Mouse (Mus musculus): ENCODE data around the gene Lyrm1.

Gene Lyrm1

DNA sequence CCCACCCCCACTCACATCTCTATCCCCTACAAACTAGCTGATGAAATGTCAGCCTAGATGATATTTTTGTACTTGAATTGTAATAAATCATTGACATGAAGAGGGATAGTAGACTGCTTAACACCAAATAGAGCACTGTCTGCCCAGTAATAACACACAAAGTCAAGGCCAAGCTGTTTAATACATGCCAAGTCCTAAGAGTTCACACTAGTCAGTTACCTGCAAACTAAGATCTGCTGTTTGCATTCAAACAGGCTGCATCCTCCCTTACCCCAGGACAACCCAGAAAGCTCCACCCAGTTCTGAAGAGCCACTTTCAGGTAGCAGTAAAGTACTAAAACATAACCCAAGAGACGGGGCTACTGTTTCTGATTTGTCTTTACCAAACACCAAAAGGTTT, 3.5 kb upstream of the Lyrm1 start:
- no peak for DNase-seq (ENCODE audit: low spot score)

DNA sequence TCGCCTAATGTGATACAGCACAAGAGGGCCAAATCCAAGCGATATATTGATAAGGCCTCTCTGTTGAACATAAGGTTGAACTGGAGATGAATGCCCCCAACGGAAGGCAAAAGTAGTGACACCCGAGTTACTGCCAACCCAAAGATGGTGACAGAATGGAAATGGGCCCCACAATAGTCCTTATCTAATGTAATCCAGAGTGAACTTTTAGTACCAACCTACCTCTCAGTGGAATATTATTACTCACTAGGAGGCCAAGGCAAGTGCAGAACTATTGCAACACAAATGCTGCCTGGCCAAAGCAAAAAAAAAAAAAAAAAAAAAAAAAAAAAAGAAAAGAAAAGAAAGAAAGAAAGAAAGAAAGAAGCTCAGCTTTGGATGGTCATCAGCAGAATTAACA, 2.9 kb upstream of the Lyrm1 start:
- no peak for DNase-seq (ENCODE audit: low spot score)

DNA sequence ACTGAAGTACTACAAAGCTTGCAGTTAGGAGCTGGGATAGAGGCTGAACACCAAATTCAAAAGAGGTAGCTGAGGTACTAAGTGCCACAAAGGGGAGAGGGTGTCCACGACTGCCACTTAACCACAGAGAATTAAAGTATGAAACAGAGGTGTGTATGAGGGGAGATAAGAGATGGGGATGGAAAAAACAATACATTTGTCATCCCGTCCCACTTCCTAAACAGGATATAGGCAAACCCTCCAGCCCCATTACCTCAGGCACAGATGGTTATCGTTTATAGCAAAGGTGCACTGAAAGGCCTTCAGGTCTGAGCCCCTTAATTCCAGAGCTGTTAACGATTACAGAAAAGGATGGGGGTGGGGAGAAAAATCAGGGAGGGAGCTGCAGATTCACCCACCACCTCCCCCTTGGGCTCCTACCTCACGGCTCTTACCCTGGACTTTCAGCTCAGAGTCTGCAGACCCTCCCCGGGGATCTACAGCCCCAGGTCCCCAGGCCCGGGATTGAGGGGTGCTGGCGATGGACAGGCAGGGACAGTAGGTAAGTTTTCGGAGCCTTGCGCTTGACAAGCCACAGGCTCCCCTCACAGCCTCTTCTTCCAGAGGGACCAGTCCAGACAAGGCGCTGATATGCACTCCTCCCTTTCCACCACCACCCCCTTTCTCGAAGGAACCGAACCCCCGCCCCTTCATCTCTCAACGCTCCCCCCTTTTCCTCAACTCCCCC, 680 bp upstream of the Lyrm1 start:
- DNase-seq (ENCODE audit: low spot score): no peak

DNA sequence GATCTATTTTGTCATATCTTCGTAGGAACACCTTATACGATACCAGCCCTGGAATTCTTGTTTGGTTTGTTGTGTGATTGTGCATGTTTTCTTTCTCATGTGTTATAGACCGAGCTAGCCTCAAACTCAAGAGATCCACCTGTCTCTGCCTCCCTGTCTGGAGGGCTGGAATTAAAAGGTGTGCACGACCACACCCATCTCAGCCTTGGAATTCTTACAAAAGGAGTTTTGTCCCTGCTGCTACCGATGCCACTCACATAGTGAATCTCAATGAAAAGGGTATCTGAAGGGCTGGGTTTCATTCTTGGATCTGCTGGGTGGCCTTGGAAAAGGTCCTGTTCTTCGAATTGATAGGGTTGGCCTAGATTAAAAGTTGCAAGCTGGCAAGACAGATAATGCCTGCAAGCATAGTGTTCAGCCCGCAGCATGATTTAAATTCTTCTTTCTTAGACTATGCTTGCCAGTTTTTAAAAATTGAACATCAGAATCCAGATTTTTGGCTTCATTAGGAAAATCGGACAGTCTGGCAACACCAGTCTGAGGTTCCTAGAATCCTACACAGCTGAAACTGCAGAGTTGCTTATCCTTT, 2.0 kb downstream of the Lyrm1 start:
- no peak for DNase-seq (ENCODE audit: low spot score)

DNA sequence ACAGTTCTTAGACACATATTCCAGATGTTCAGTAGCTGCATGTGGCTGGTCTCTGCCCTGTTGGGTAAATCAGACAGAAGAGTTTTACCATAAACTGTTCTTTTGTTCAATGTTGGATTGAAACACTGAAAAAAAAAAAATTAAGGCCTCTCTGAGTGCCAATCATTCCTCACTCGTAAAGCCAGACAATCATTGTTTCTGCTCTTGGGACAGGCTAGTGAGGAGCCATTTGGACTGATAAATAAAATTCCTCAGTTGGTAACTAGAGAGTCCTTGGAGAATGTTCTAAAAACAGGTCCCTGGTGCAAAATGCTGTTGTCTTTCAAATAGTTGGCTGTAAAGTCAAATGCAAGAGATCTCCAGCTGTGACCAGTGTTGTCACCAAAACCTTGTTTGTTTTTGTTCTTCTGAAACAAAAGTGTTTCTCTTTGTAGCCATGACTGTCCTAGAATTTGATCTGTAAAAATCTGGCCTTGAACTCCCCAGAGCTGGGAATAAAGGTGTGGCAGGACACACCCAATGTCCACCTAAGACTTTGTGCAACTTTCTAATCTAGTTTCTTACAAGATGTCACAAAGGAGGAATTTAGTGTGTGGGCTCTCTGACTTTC, 2.7 kb downstream of the Lyrm1 start:
- DNase-seq (ENCODE audit: low spot score): no peak

DNA sequence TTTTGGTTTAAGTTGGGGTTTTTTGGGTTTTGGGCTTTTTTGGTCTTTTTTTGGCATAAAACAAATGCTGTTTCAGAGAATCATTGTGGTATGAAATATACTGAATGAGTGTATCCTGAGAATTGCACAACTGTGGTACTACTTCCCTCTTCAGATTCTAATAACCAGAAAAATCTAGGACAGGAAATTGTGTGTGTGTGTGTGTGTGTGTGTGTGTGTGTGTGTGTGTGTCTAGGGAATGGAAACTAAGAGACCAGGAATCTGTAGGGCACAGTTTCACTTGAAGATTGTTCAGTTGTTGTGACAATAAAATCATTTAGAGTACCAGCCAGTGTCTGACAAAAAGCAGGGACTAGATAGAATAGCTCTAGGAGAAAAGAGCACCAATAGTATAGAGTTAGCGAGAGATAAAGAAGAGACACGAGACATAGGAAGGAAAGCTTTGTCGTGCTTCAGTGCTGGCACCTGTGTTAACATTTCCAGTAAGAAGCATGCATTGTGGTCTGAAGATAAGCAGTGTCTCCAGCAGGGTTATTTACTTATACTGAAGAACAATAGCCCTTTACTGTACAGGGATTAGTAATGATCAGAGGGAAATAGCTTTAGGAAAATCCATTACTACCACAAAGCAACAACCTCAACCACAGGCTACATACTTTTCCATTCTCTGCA, 3.9 kb downstream of the Lyrm1 start:
- DNase-seq (ENCODE audit: low spot score): no peak

DNA sequence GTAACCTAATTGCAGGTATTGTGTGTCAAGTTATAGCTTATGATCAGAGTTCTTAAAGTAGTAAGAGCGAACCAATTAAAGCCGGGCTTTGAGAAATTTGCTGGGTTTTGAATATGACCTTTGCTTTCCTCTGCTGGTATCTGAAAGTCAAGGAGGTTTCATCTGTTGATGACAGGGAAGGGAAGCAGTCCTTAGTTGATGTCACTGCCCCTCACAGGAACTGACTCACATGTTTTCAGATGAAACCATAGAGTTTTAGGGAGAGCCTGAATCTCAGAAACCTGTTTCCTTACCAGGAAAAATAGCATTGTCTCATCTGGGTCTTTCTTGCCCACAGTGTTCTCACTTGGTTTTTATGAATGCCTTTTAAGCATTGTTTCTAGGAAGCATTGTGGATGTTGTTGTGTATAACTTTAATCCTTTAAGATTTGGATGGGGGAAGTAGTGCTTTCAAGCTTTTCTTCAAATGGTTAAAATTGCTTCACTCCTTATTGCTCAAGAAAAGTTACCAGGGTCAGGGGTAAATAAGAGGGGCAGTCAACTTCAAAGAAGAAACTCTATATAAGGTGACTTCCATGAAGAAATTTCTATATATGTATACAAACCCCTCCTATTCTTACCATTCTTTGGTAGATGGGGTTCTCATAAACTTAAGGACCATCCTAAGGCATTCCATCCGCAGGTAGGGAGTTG, 11.0 kb downstream of the Lyrm1 start:
- no peak for DNase-seq (ENCODE audit: low spot score)

DNA sequence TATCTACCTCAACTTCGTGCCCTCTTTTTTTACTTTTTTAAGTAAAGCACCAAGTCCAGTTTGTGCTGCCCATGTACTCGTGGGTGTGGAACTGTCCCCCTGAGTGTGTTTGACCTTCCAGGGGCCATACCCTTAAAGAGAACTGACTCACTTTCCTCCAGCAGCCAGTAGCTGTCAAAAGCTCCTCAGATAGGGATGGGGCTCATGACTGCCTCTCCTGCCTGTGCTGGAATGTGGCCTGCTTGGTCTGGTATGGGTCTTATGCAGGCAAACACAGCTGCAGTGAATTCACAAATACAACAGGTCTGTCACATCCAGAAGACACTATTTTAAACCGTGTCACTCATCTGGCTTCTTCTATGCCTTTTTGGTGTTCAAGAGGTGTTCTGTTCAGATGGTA, 16.1 kb downstream of the Lyrm1 start:
- no peak for DNase-seq (ENCODE audit: low spot score)

DNA sequence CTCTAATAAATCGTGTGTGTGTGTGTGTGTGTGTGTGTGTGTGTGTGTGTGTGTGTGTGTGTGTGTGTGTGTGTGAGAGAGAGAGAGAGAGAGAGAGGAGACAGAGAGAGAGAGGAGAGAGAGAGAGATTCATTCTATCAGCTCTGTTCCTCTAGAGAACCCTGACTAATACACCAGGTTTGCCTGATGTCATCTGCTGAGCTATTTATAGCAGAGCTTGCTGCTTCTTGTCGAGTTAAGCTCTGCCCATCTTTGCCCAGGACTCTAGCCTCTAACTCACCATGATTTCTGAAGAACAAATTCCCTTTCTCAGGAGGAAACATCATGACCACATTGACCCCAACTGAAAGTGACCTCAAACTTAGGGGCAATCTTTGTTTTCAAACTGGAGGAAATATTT, 24.8 kb downstream of the Lyrm1 start:
- peak; percentile 14 for DNase-seq (ENCODE audit: low spot score)

DNA sequence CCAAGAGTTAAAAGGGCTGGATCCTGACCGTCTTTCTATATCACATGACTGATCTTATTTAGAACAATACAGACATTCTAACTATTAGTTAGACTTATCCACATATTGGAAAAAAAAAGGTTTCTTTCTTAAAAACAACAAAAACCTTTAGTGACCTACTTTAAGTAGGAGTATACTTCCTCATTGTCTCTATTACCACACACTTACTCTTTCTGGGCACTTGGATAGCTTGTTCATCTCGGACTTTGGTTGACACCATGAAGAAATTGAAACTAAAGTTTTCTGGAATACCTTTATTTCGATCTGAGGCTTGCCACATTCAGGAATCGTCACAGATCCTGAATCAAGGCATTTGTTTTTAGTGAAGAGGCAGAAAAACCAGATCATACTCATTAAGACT, 25.4 kb downstream of the Lyrm1 start:
- no peak for DNase-seq (ENCODE audit: low spot score)

DNA sequence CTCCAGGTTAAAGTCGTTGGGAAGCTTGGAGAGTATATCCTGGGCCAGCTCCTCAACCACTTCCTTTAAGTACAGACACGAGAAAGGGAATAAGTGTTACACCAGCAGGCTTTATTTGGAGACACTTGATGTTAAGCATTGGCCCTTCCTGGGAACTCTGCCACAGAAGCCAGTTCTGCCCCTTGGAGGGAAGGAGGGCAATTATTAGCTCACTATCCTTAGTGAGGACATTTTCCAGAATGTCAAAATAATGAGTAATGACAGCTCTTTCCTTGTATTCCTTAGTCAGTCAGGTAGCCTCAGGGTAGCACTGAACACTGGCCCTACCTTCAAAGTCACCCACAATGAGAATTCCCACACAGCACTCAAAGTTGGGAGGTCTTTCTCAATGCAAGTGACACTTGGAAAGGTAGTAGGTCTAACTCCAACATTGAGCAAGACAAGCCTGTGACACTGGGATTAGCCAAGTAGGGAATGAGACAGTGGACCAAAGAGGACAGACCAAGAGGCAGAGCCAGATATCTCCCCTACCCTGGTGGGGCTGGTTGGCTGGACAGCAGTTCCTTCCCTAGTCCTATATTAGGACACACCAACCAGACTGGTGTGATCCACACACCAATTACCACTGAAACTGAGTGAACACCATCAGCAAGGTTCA, 33.3 kb downstream of the Lyrm1 start:
- DNase-seq (ENCODE audit: low spot score): peak; percentile 5

DNA sequence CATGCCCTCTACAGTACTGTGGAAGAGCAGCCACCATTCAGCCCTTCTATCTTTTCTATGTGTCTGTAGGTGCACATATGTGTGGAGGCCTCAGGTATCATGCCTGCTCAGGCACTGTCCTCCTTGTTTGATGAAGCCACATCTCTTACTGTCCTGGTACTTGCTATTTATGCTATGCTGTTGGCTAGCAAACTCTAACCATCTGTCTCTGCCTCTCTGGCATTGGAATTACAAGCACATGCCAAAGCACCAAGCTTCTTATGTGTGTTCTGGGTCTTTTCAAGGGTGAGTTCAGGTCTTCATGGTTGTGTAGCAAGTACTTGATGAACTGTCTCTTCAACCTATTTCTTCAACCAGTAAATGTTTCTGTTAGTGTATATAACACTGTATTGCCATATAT, 40.7 kb downstream of the Lyrm1 start:
- no peak for DNase-seq (ENCODE audit: low spot score)

DNA sequence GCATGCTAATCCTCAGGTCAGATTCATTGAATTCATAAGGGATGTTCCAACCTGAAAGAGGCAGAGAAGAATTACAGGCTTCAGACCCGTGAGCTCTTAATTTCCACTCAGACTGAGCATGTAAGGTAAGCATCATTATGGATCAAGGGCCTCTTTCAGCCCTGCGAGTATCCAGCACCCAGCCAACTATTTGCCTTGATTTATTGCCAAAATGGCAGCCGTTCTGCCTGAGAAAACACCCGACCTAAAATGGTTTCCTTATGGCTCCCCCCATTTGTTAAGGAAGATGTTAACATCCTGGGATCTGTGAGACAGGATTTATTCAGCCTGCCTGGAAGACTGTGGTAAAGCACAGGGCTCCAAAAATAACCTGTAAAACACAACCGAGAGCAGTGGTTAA, 41.4 kb downstream of the Lyrm1 start:
- no peak for DNase-seq (ENCODE audit: low spot score)

DNA sequence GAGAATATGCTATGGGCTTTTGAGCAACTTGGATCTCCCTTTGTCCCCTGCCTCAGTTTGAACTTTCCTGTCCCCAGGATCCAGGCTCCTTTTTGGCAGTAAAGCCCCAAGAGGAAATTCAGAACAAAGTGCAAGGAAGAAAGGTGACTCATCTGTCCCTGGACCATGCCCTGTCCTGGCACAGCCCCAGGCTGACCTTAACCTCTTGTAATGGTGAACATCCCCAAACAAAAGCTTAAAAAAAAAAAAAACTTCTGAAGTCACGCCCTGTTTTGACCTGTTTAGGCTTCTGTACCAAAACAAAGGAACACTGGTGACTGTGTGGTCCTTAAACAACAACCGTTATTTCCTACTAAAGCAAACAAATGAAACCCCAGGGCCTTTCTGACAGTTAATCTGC, 45.9 kb downstream of the Lyrm1 start:
- no peak for DNase-seq (ENCODE audit: low spot score)

DNA sequence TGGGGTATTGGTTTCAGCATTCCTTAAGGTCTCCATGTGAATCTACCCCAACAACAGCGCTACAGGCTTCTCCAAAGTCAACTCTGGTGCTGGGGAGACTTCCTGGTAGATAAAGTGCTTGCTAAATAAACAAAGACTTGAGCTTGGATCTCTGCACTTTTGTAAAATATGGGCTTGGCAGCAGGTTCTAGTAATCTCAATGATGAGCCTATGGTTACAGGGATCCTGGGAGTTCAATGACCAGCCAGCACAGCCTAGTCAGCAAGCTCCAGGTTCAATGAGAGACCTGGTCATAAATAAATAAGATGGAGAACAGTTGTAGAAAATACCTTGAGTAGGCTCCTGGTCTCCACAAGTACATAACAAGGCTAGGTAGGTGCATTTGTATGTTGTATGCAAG, 58.4 kb downstream of the Lyrm1 start:
- DNase-seq (ENCODE audit: low spot score): no peak

DNA sequence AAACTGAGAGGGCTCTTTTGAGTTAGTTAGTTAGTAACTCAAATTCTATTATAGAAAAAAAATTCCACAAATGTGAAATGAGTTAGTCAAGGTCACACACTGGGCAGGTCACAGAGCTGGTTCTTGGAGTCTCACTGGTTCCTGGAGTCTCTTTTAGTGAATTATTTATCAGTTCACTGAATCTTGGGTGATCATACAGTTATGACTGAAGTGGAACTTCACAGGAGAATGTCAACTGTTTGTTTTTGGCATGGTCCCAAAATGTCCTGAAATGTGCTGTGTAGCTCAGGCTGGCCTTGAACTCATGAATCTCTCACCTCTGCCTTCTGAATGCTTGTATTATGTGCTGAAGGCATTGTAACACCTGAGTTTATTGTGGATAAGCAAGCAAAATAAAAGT, 61.8 kb downstream of the Lyrm1 start:
- DNase-seq (ENCODE audit: low spot score): no peak

DNA sequence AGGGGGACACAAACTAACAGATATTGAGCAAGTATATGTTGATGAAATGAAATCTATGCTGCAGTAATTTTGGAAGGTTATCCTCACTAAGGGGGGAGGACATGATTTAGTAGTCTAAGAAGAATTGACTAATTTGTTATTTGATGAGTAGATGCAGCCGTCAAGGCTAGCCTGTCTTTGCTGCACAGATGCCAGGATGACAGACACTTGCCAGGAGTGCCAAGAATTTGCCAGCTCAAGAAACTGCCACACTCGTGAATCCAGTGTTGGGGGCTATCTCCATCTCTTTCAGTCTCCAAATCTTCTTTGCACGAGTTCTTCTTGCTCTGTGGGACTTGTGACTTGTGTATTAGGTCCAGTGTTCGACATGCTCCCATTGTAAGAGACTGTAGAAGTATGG, 63.4 kb downstream of the Lyrm1 start:
- no peak for DNase-seq (ENCODE audit: low spot score)

DNA sequence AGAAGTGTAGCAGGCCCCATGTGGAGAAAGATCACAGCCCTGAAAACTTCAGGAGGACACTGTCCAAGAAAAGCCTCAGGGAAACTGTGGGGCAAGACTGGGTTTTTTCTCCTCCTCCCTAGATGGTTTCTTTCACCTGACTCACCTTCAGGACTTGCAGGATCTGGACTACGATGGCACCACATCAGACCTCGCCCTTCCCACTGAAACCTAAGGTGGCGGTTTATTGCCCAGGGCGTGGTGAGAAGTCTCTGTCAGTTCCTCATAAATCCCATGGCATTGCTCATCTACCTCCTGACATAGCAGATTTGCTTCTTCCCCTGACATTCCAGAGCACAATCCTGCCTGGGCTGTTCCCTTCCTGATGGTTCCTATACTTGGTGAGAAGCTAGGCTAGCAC, 63.8 kb downstream of the Lyrm1 start:
- DNase-seq (ENCODE audit: low spot score): no peak

DNA sequence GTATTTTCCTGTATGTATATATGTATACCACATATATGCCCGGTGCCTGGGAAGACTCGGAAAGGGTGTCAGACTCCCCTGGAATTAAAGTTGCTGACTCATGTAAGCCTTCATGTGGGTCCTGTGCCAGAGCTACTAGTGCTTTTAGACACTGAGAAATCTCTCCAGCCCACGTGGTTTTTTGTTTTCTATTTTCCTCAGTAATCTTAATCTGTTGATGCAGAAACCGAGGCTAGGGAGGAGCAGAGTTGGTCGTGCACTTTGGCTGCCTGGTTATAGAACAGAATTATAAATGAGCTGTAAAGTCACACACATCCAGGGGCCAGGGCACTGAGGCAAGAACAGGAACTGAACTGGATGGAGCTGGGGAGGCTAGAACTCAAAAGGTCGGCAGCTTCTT, 64.3 kb downstream of the Lyrm1 start:
- peak; percentile 42 for DNase-seq (ENCODE audit: low spot score)

DNA sequence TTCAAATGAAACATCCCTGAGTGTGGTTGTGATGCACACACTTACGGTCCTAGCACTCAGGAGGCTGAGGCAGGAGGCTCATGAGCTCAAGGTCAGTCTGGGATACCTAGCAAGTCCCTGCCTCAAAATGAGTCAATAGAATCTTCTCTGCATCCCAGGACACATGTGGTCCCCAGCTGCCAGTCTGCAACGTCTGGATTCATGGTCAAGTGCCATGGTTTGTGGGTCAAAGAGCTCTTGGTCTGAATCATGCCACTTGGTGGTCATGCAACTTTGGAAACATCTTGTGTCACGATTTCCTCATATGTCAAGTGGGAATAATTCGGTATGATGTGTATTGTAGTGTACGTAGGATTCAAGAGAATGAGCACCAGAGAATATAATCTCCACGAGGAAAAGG, 64.9 kb downstream of the Lyrm1 start:
- no peak for DNase-seq (ENCODE audit: low spot score)

DNA sequence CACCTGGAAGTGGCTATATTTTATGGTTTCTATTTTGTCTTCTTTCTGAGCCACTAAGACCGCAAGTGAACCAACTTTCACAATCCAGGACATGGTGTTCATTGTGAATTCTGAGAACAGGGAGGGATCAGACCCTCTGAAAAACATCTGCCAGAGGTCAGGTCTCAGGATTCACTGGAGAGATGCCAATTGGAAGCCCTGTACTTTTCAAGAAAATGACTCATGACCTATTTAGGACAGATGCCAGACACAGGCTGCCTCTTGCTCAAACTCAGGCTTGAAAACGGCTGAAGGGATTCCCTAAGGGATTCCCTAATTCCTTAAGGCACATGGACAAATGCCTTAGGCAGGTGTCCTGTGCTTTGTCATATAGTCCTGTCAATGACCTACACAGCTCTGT, 65.4 kb downstream of the Lyrm1 start:
- DNase-seq (ENCODE audit: low spot score): peak; percentile 78

DNA sequence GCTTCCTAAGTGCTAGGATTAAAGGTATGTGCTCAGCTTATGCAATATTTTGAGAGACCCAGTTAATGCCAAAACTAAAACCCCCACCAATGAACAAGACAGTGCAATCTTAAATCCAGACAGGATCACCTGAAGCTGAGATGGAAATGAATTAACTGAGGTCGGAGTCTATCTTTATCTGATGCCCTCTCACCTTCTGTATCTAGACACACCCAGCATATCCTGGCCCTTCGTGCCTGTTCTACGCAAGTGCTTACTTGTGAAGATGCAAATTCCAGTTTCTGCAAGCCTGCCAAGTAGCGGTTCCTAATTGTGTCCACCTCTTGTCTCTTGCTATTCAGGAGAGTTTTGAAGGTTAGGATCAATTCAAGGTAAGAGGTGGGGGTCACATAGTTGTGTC, 69.5 kb downstream of the Lyrm1 start:
- DNase-seq (ENCODE audit: low spot score): no peak
